Mouse (Mus musculus): ENCODE data around the gene Pik3r1. TPM values are rescaled to one million over a fixed set of nuclear protein-coding genes. Genes with fewer than 3 reads are reported as not detected.

Pik3r1 gene
- polyA plus RNA-seq (2015; fragmentation: Nextera tagmentation; extraction: Ambion mirVana), result 14.7 and 21.7 TPM in 2 replicates

DNA sequence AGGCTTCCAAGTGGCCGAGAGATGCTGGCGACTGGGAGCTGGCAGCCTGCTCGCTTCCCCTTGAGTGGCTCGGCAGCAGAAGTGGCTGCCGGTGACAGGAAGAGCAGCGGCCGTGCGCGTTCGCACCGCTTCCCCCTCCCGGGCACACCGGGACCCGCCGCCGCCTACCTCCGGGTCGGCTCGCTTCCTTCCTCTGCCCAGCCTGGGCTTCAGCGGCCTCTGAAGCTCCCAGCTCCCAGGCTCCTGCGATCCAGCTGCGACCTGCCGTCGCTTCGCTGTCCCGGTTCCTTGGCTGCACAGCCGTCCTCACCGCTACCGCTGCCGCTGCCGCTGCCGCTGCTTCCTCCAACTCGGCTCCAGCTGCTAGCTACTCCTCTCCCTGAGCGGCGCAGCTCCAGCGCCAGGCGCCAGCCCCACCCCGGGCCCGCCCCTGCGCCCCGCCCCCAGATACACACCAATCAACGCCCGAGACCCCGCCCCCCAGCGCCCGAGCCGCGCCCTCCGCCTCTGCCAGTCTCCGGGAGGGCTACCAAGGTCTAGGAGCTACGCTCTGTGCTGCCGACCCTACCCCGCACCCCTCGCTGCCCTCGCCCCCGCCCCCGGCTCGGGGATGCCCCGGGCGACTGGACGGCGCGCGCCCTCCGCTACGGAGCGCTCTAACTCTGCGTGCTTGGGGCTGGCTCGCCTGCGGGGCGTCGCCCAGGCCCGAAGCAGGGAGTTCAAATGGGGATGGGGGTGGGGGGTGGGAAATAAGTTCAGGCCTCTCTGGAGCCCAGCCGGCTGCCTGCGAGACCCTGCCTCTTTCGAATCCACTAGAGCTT lies at the start of gene Pik3r1:
Pik3r1 (minus strand) TSS at position 409 of the 821 bp plus-strand sequence.

